Comparison of ENCODE assay signal across 8 mouse cellular contexts in the genomic region with DNA sequence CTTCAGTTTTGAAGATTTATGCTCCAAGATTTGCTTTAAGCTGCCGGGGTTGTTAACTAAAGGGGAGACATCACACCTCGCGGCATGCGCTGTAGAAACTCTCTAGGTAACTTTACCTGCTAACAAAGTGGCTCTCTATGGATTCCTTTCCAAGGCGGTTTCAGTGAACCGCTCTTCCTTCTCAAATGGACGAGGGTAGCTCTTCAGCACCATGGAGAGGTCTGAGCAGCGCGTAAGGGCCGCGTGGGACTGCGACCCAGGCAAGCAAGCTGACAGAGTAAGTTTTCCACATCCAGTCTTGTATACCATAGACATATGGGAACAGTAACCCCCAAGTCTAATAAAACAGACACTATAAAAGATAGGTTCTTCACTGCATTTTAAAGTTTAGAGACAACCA. TPM values are rescaled to one million over a fixed set of nuclear protein-coding genes. Genes with fewer than 3 reads are reported as not detected.
DNase-seq lines count a peak whose midpoint lies in the region; ATAC-seq lines count a peak whose summit lies in the region.

A gene (plus strand): TSS at position 72 of the 400 bp plus-strand sequence.

- no peaks in the 10 kb centered on the region for H3K9me3 ChIP-seq in megakaryocyte, embryonic 14.5 days
- no peaks in the 10 kb centered on the region for H3K9me3 ChIP-seq in embryonic facial prominence, embryonic 15.5 days (replicated peaks)

- H3K4me2 ChIP-seq in embryonic facial prominence, embryonic 15.5 days (replicated peaks) = no peak within 1 kb of the TSS

- no peaks in the 10 kb centered on the region for H3K4me1 ChIP-seq in megakaryocyte, embryonic 14.5 days
- no peaks in the 10 kb centered on the region for H3K4me1 ChIP-seq in embryonic facial prominence, embryonic 15.5 days

- no peak within 1 kb of the TSS for H3K27ac ChIP-seq in embryonic facial prominence, embryonic 15.5 days (replicated peaks)

- no peak within 1 kb of the TSS for H3K4me3 ChIP-seq in megakaryocyte, embryonic 14.5 days (replicated peaks)
- no peak within 1 kb of the TSS for H3K4me3 ChIP-seq in embryonic facial prominence, embryonic 15.5 days (replicated peaks)

- ATAC-seq in megakaryocyte, adult 5-6 weeks (ENCODE audit: poor library complexity, severe bottlenecking) = no peak
- no peak for ATAC-seq in embryonic facial prominence, embryonic 15.5 days (ENCODE audit: insufficient number of reproducible peaks, low FRiP score, low TSS enrichment, low read depth)

- peak; percentile 51 to 70 for DNase-seq in heart, postnatal 14 days
- DNase-seq in kidney, postnatal 4 days = peak; percentile 86
- DNase-seq in lung, postnatal 4 days = peak; percentile 43 to 57
- DNase-seq in yolk sac, embryonic 10.5 days (ENCODE audit: low spot score) = peak; percentile 47
- DNase-seq in spleen, postnatal 36 days (ENCODE audit: low spot score in 2 of 2) = no peak

- intact Hi-C loops in heart, postnatal 14 days (cut with DNase I) = no loop called here

- no peak within 1 kb of the TSS for H3K9ac ChIP-seq in embryonic facial prominence, embryonic 15.5 days

- no peaks in the 10 kb centered on the region for H3K36me3 ChIP-seq in megakaryocyte, embryonic 14.5 days (replicated peaks; ENCODE audit: low read length)
- no peaks in the 10 kb centered on the region for H3K36me3 ChIP-seq in embryonic facial prominence, embryonic 15.5 days

- 19% methylated on average over 12 of the region's 12 CpGs for WGBS in embryonic facial prominence, embryonic 15.5 days

- no peaks in the 10 kb centered on the region for H3K27me3 ChIP-seq in megakaryocyte, embryonic 14.5 days (replicated peaks)
- H3K27me3 ChIP-seq in embryonic facial prominence, embryonic 15.5 days = no peaks in the 10 kb centered on the region

RNA-seq across cellular contexts. Expression of the gene that starts here (rescaled TPM):
- 18.7 and 27.0 TPM in 2 replicates for polyA plus RNA-seq in megakaryocyte, embryonic 14.5 days (2012; ENCODE audit: insufficient read depth, low replicate concordance)
- 0.11 and 0.25 TPM in 2 replicates for total RNA-seq in megakaryocyte, adult 5-6 weeks (2015)
- not detected in 2 replicates for total RNA-seq in megakaryocyte, adult 5-6 weeks (2017)
- polyA plus RNA-seq in embryonic facial prominence, embryonic 15.5 days (2015; fragmentation: Nextera tagmentation; extraction: Ambion mirVana) = 27.5 and 30.9 TPM in 2 replicates
- 100 to 1,000 TPM; 199 to 209 TPM for total RNA-seq in heart, postnatal 14 days (2021)

Comparison
In these comparisons a context has a peak if more than half of its experiments do, and no peak if none do; other contexts are left out.
1. RNA of the gene that starts here (total RNA-seq): 199 to 209 TPM in heart, postnatal 14 days; 0.11 to 0.25 TPM in megakaryocyte, adult 5-6 weeks; every median in the first group is over 100 times any median in the second.
2. DNase-seq: peak in heart, postnatal 14 days (2 of 2), kidney, postnatal 4 days (2 of 2), lung, postnatal 4 days (2 of 2) and yolk sac, embryonic 10.5 days (single experiment); none in spleen, postnatal 36 days (0 of 2).